Mouse (Mus musculus) cerebral cortex, adult 2 months (tissue): ENCODE results near the gene Pdcd1lg2.

Experiments used
- WGBS: fragments of 180-500 bp; shearing (Covaris S2); methylation state at CpG from one replicate; pipeline ENCODE4 v1.1.7; 2018; 5-methylcytosine and 5-hydroxymethylcytosine counted together

Pdcd1lg2 gene

GRCm38 (mm10) chr19:29383368-29383767 is 27.4 kb upstream of the Pdcd1lg2 start:
- WGBS = 92% methylated on average over 5 of the region's 5 CpGs

DNA sequence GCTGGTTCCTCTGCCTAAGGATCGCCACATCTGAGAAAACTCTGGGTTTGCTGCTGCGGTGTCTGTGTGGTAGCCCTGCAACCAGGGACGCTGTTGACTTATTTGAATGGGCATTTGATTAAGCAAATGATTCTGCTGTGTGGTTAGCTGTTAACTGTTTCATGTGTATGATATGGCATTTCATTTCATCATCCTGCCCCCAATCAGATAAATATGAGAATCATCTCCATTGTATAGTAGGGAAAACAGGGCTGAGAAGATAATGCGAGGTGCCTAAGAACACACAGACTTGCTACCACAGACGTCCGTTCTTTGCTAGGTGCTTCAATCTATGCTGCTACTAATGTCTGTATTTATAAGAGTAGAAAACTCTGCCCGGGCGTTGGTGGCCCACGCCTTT is 26.3 kb upstream of the Pdcd1lg2 start:
- 87% methylated on average over 9 of the region's 9 CpGs for WGBS

GRCm38 (mm10) chr19:29384994-29385393 is 25.7 kb upstream of the Pdcd1lg2 start:
- 74% methylated on average over 6 of the region's 6 CpGs for WGBS

GRCm38 (mm10) chr19:29385822-29386221 is 24.9 kb upstream of the Pdcd1lg2 start:
- 94% methylated on average over 4 of the region's 4 CpGs for WGBS

- WGBS = 98% methylated on average over 1 of the region's 1 CpGs
Observed at GRCm38 (mm10) chr19:29388818-29389217, 21.9 kb upstream of the Pdcd1lg2 start.

DNA sequence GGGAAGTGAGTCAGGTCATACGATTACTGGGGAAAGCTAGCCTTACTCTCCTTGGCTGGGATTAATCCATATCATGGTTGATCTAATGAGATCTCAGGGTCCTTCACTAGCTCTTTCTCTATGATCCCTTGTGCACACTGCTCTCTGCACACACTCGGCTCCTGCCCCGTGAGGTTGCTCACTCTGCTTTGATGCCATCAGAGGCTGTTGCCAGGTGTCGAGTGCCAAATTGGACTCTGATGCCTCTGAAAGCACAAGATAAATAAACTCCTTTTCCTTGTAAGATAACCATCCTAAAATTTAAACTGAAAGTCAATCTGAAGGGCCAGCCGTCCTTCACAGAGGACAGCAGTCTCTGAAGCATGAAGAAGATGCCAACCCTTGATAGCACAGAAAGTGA is 20.2 kb upstream of the Pdcd1lg2 start:
- WGBS = 87% methylated on average over 5 of the region's 5 CpGs

GRCm38 (mm10) chr19:29391279-29391678 is 19.4 kb upstream of the Pdcd1lg2 start:
- 69% methylated on average over 4 of the region's 4 CpGs for WGBS

GRCm38 (mm10) chr19:29393333-29393732 is 17.4 kb upstream of the Pdcd1lg2 start:
- WGBS = 87% methylated on average over 9 of the region's 9 CpGs

DNA sequence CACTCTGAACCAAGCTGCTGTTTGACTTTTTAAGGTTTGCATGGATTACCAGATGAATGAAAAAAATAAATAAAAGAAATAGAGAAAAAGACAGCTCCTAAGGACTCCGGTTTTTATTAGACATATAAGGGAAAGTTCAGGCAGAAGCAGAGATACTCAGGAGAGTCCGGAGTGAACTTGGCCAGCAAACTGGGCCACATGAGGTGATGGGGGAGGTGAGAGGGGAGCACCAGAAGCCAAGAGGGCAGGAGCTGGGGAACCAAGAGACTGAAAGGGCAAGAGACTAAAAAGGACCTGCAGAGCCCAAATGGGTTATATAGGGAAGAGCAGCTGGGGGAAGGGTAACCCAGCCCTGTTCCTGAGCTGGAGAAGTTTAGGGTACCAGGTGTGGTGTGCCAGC is 16.0 kb upstream of the Pdcd1lg2 start:
- 92% methylated on average over 2 of the region's 2 CpGs for WGBS

- 68% methylated on average over 1 of the region's 1 CpGs for WGBS
Observed at GRCm38 (mm10) chr19:29396353-29396752, 14.4 kb upstream of the Pdcd1lg2 start.

DNA sequence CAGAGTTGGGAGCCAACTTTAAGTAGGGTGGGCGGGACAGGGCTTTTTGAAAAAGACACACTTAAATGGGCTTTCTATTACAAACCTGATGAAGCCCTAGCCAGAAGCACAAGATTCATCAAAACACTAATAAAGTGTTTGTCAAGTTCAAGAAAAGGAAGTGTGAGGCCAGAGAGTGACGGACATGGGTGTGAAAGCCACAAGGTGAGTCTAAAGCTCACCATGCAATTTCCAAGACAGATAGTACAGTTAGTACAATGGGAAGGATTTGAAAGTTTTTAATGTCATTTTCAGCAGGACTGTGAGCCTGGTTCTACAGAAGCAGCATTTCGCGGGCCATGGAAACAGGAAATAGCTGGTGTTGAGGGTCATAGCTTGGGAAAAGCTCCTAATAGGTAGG is 10.9 kb upstream of the Pdcd1lg2 start:
- 94% methylated on average over 4 of the region's 4 CpGs for WGBS

DNA sequence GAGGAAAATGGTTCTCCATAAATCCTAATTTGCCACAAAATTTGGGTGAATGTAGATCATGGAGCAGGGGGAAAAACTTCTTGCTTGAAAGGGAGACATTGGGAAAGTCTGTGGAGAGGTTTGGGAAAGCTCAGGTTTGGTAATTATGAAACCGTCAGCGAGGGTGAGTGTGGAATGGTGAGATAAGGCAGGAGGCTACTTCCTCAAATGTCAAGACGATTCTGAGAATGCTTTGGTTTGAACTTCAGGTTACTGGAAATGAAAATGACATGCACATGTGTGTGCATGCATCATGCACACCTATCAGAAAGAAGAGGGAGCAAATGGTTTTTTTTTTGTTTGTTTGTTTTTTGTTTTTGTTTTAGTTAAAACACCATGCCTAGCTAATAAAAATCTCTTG is 10.3 kb upstream of the Pdcd1lg2 start:
- WGBS = 83% methylated on average over 3 of the region's 3 CpGs

- WGBS = 96% methylated on average over 4 of the region's 4 CpGs
Observed at GRCm38 (mm10) chr19:29402621-29403020, 8.1 kb upstream of the Pdcd1lg2 start.

- WGBS = 93% methylated on average over 4 of the region's 4 CpGs
Observed at GRCm38 (mm10) chr19:29403251-29403650, 7.5 kb upstream of the Pdcd1lg2 start.

DNA sequence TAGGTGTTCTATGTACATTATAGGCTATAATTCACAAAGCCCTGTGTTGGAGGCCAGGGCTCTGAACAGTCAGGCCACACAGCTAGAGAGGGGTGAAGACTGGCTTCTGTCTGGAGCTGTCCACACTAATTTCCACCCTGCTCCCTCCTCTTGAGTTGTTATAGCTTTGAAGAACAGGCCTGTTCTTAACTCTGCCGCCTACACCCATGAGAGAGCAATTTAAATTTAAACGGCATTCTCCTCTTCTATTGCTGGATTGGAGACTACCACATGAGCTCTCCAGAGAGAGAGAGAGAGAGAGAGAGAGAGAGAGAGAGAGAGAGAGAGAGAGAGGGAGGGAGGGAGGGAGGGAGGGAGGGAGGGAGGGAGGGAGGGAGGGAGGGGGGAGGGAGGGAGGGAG is 5.3 kb upstream of the Pdcd1lg2 start:
- WGBS = 38% methylated on average over 2 of the region's 2 CpGs

DNA sequence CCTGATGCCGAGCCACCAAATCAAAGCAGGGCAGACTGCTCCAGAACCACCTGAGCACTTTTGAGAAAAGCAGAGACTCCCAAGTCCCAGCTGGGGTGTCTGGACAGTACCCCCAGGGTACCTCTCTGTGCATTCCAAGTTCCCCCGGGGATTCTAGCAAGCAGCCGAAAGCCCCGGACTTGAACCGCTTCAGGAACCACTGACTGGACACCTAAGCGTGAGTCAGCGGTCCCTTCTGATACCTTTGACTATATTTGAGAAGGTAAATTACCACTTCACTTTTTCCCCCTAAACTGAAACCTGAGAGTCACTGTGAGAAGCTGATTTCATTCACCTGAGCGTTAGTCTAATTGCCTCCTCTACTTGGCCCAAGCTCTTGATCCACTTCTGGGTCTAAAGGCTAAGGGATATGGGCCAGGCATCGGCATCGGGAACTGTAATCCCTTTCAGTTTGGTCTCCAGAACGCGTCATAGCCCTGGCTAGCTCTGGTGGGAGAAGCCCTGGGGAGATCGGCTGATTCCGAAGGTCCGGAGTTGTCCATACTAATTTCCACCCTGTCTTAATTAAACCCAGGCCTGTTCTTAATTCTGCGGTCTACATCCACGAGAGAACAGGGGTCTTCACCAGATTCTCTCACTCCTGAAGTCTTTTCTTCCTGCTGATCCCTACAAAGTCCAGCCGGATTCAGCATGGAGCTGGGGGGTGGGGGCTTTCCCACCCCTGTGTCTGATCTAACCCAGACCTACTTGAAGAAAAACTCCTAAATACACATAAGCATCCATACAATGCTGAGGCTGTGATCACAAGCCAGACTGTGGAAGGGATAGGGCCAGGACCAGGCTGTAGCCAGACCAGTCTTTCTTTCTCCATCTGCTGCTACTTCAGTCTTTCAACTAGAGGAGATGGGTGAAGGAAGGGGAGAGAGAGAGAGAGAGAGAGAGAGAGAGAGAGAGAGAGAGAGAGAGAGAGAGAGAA is 4.4 kb upstream of the Pdcd1lg2 start:
- 89% methylated on average over 18 of the region's 18 CpGs for WGBS

GRCm38 (mm10) chr19:29412476-29413420 is 2.0 kb downstream of the Pdcd1lg2 start:
- WGBS = 72% methylated on average over 6 of the region's 6 CpGs

- 92% methylated on average over 3 of the region's 3 CpGs for WGBS
Observed at GRCm38 (mm10) chr19:29414513-29414912, 3.8 kb downstream of the Pdcd1lg2 start.

- 85% methylated on average over 3 of the region's 3 CpGs for WGBS
Observed at GRCm38 (mm10) chr19:29416393-29416902, 5.7 kb downstream of the Pdcd1lg2 start.

DNA sequence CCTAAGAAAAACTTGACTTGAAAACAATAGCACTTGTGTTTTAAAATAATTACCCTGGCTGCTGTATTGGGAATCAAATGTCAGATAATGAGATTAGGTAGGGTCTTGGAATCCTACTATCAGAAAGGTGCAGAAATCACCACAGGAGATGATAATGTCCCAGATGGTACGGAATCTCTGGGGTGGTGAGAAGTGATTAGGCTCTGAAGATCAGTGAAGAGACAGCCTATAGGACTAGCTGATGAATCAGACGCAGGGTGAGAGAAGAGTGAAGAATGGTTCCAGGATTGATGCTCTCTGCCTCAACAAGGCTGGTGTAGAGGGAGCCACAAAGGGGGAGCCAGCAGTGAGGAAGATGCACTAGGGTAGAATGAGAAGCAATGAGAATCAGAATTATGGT is 6.5 kb downstream of the Pdcd1lg2 start:
- whole genome bisulfite sequencing = 96% methylated on average over 2 of the region's 2 CpGs

GRCm38 (mm10) chr19:29417894-29418293 is 7.2 kb downstream of the Pdcd1lg2 start:
- whole genome bisulfite sequencing = 68% methylated on average over 2 of the region's 2 CpGs

GRCm38 (mm10) chr19:29418661-29419115 is 8.0 kb downstream of the Pdcd1lg2 start:
- 46% methylated on average over 9 of the region's 9 CpGs for WGBS
